Mouse (Mus musculus): ENCODE measurements around the gene Neurl1b.

GRCm38 (mm10) chr17:26388106-26388505 is 26.5 kb upstream of the Neurl1b start:
- no peak for TF ChIP-seq CTCF (IDR thresholded peaks at IDR 0.05; ENCODE audit: low read depth)
- TF ChIP-seq EP300 (optimal IDR thresholded peaks at IDR 0.05) = no peak

Data from stomach, postnatal 0 days (tissue).